Mouse (Mus musculus): ENCODE results near the gene Tnrc6b. TPM values are rescaled to one million over a fixed set of nuclear protein-coding genes. Genes with fewer than 3 reads are reported as not detected.

The Tnrc6b gene
- polyA plus RNA-seq, 2 experiments: 8.1 to 8.8 TPM

DNA sequence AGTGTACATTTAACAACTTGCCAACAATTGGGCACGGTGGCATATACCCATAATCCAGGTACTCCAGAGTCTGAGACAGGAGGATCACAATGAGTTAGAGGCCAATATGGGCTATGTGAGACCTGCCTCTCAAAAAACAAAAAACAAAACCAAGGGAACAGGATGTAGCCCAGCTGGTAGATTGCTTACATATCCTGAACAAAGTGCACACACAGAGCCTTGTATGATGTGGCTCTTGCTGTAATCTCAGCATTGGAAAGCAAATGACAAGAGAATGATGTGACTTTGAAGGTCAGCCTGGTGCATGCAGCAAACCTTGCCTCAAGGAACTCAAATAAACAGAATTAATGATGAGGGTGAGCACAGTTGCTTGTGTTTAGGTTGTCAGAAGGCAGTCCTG lies 30.7 kb downstream of the Tnrc6b start:
- Histone ChIP-seq H3K9me3 (ENCODE audit: control insufficient read depth, low read length) (no peaks in the 10 kb centered on the region), H3K4me3 (ENCODE audit: insufficient read depth in 1 of 2, low read depth in 2 of 2, low read length in 2 of 2) (no peak overlapping the region), H3K36me3 (replicated peaks; ENCODE audit: control insufficient read depth, insufficient read depth, low read depth) (no peaks in the 10 kb centered on the region), H3K9ac (replicated peaks) (no peak overlapping the region), H3K4me2 (ENCODE audit: low read depth) (no peak overlapping the region), H3K27ac (no peak overlapping the region), H3K4me1 (replicated peaks; ENCODE audit: control insufficient read depth in 2 of 2, insufficient read depth in 2 of 2, low read length in 1 of 2) (peaks cover 41 to 55% of the 10 kb centered on the region in 2 experiments), H3K27me3 (ENCODE audit: control insufficient read depth, insufficient read depth, low read length) (no peaks in the 10 kb centered on the region)
- WGBS (ENCODE audit: insufficient replicate concordance): 61% methylated on average over 1 of the region's 1 CpGs
- DNase-seq (ENCODE audit: low read depth in 3 of 3, low spot score in 3 of 3): no peak
- ATAC-seq (ENCODE audit: insufficient read depth): no peak
- no peak for TF ChIP-seq CTCF (IDR thresholded peaks at IDR 0.05; ENCODE audit: low read depth)
- TF ChIP-seq EP300 (IDR thresholded peaks at IDR 0.05; ENCODE audit: low read depth): no peak

DNA sequence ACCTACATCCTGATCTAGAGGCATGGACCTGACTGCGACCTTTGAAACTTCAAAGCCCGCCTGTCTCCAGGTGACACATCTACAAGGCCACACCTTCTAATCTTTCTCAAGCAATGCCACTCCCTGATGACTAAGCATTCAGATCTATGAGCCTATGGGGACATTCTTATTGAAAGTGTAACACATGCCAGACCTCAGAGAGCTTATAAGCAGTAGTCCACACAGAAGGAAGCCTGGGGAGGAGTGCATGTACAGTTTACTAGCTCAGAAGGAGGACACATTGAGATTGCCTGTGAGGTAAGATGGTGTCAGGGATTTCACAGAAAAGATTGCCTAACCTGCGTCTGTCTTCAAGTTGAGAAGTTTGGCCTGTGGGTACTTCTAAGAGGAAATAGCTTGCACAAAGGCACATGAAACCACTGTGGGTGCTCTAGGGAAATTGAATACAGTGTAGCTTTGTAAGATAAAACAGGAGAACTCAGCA lies 31.9 kb downstream of the Tnrc6b start:
- H3K27me3 ChIP-seq (ENCODE audit: control insufficient read depth, insufficient read depth, low read length): no peaks in the 10 kb centered on the region
- no peak overlapping the region for H3K27ac ChIP-seq
- H3K4me2 ChIP-seq (ENCODE audit: low read depth): peak overlapping the region; percentile 59
- peak; percentile 55 to 83 (median 59) for DNase-seq (ENCODE audit: low read depth in 3 of 3, low spot score in 3 of 3)
- no peak overlapping the region for H3K9ac ChIP-seq (replicated peaks)
- WGBS (ENCODE audit: insufficient replicate concordance): 44% methylated on average over 3 of the region's 3 CpGs
- TF ChIP-seq CTCF (IDR thresholded peaks at IDR 0.05; ENCODE audit: low read depth) (no peak), EP300 (IDR thresholded peaks at IDR 0.05; ENCODE audit: low read depth) (peak; percentile 68)
- H3K4me1 ChIP-seq (replicated peaks; ENCODE audit: control insufficient read depth in 2 of 2, insufficient read depth in 2 of 2, low read length in 1 of 2): peaks cover 43 to 54% of the 10 kb centered on the region in 2 experiments
- no peaks in the 10 kb centered on the region for H3K9me3 ChIP-seq (ENCODE audit: control insufficient read depth, low read length)
- no peak overlapping the region for H3K4me3 ChIP-seq (ENCODE audit: insufficient read depth in 1 of 2, low read depth in 2 of 2, low read length in 2 of 2)
- H3K36me3 ChIP-seq (replicated peaks; ENCODE audit: control insufficient read depth, insufficient read depth, low read depth): no peaks in the 10 kb centered on the region
- peak; percentile 66 for ATAC-seq (ENCODE audit: insufficient read depth)

DNA sequence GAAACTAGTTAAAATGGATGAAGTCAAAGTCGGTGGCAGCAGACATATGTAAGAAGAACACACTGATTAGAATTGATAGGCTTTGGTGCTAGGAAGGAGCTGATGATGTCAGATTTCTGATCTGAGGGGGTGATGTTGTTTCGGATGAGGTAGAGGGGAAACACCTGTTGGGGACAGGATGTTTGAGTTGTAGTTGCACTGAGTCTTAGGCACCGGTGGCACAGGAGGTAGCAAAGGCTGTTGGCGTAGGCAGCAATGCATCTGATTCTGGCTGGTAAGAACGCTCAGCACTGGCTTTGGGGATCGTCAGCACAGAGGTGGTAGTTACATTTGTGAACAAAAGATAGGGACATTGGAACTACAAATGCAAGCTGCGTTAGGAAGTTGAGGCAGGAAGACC lies 32.5 kb downstream of the Tnrc6b start:
- Histone ChIP-seq H3K4me1 (replicated peaks; ENCODE audit: control insufficient read depth in 2 of 2, insufficient read depth in 2 of 2, low read length in 1 of 2) (peaks cover 48 to 55% of the 10 kb centered on the region in 2 experiments), H3K36me3 (replicated peaks; ENCODE audit: control insufficient read depth, insufficient read depth, low read depth) (no peaks in the 10 kb centered on the region), H3K4me3 (ENCODE audit: insufficient read depth in 1 of 2, low read depth in 2 of 2, low read length in 2 of 2) (0 out of 4 replicates have a peak overlapping the region, but pooled peaks of 1 of the 2 experiments have one; percentile 6), H3K27me3 (ENCODE audit: control insufficient read depth, insufficient read depth, low read length) (no peaks in the 10 kb centered on the region), H3K9ac (replicated peaks) (no peak overlapping the region; the same call in 1 of the 2 replicates), H3K4me2 (ENCODE audit: low read depth) (peak overlapping the region; percentile 59), H3K27ac (peak overlapping the region; percentile 48), H3K9me3 (ENCODE audit: control insufficient read depth, low read length) (no peaks in the 10 kb centered on the region)
- no peak for TF ChIP-seq CTCF (IDR thresholded peaks at IDR 0.05; ENCODE audit: low read depth)
- no peak for TF ChIP-seq EP300 (IDR thresholded peaks at IDR 0.05; ENCODE audit: low read depth)
- DNase-seq (ENCODE audit: low read depth in 3 of 3, low spot score in 3 of 3): no peak
- 39% methylated on average over 7 of the region's 7 CpGs for WGBS (ENCODE audit: insufficient replicate concordance)
- ATAC-seq (ENCODE audit: insufficient read depth): no peak

- peak; percentile 47 to 70 (median 51) for DNase-seq (ENCODE audit: low read depth in 3 of 3, low spot score in 3 of 3)
- H3K4me1 ChIP-seq (replicated peaks; ENCODE audit: control insufficient read depth in 2 of 2, insufficient read depth in 2 of 2, low read length in 1 of 2): peaks cover 56 to 60% of the 10 kb centered on the region in 2 experiments
- H3K4me3 ChIP-seq (ENCODE audit: insufficient read depth in 1 of 2, low read depth in 2 of 2, low read length in 2 of 2): no peak overlapping the region; a peak in 1 of 4 replicates
- H3K27ac ChIP-seq: peak overlapping the region; percentile 8; the same call in 1 of the 2 replicates
- H3K4me2 ChIP-seq (ENCODE audit: low read depth): peak overlapping the region; percentile 59
- peak; percentile 78 for TF ChIP-seq EP300 (IDR thresholded peaks at IDR 0.05; ENCODE audit: low read depth)
- no peak for TF ChIP-seq CTCF (IDR thresholded peaks at IDR 0.05; ENCODE audit: low read depth)
- WGBS (ENCODE audit: insufficient replicate concordance): 14% methylated on average over 3 of the region's 3 CpGs
- no peaks in the 10 kb centered on the region for H3K9me3 ChIP-seq (ENCODE audit: control insufficient read depth, low read length)
- 0 out of 2 replicates have a peak overlapping the region, but pooled peaks have one; percentile 12 for H3K9ac ChIP-seq (replicated peaks)
- ATAC-seq (ENCODE audit: insufficient read depth): peak; percentile 71
- H3K27me3 ChIP-seq (ENCODE audit: control insufficient read depth, insufficient read depth, low read length): no peaks in the 10 kb centered on the region
- H3K36me3 ChIP-seq (replicated peaks; ENCODE audit: control insufficient read depth, insufficient read depth, low read depth): no peaks in the 10 kb centered on the region
Observed at GRCm38 (mm10) chr15:80744667-80745422, 33.7 kb downstream of the Tnrc6b start.

- WGBS (ENCODE audit: insufficient replicate concordance): 9% methylated on average over 5 of the region's 5 CpGs
- DNase-seq (ENCODE audit: low read depth in 3 of 3, low spot score in 3 of 3): no peak
- no peaks in the 10 kb centered on the region for H3K27me3 ChIP-seq (ENCODE audit: control insufficient read depth, insufficient read depth, low read length)
- H3K4me1 ChIP-seq (replicated peaks; ENCODE audit: control insufficient read depth in 2 of 2, insufficient read depth in 2 of 2, low read length in 1 of 2): peaks cover 44 to 48% of the 10 kb centered on the region in 2 experiments
- H3K9ac ChIP-seq (replicated peaks): 0 out of 2 replicates have a peak overlapping the region, but pooled peaks have one; percentile 3
- peak overlapping the region; percentile 54 for H3K27ac ChIP-seq
- TF ChIP-seq EP300 (IDR thresholded peaks at IDR 0.05; ENCODE audit: low read depth) (peak; percentile 71), CTCF (IDR thresholded peaks at IDR 0.05; ENCODE audit: low read depth) (no peak)
- H3K4me2 ChIP-seq (ENCODE audit: low read depth): peak overlapping the region; percentile 15
- ATAC-seq (ENCODE audit: insufficient read depth): peak; percentile 51; the same call in 1 of the 2 replicates
- no peak overlapping the region for H3K4me3 ChIP-seq (ENCODE audit: insufficient read depth in 1 of 2, low read depth in 2 of 2, low read length in 2 of 2)
- no peaks in the 10 kb centered on the region for H3K36me3 ChIP-seq (replicated peaks; ENCODE audit: control insufficient read depth, insufficient read depth, low read depth)
- no peaks in the 10 kb centered on the region for H3K9me3 ChIP-seq (ENCODE audit: control insufficient read depth, low read length)
Observed at GRCm38 (mm10) chr15:80748979-80749378, 37.9 kb downstream of the Tnrc6b start.
